Mouse (Mus musculus): ENCODE measurements around the gene Gm973.

GRCm38 (mm10) chr1:59516026-59516917 lies at the start of gene Gm973:
- no peak for TF ChIP-seq CTCF (IDR thresholded peaks at IDR 0.05; ENCODE audit: control insufficient read depth, insufficient read depth, insufficient replicate concordance, low read depth, low read length)
- no peak for TF ChIP-seq POLR2A (IDR thresholded peaks at IDR 0.05; ENCODE audit: control insufficient read depth, low read depth, low read length)
